In genomic region chr2:128465214-128465984, GRCm38 (mm10) we compare ENCODE assay signal across 15 mouse cellular contexts.
DNase-seq lines count a peak whose midpoint lies in the region; ATAC-seq lines count a peak whose summit lies in the region.
"Had no signal": no experiment of that assay in that cellular context is flagged by ENCODE, and none has a peak within 500 bp of the region (broad histone marks: within the 10 kb centered on the region; RNA-seq: fewer than 3 reads in every experiment).

No protein-coding gene starts in this region.

- H3K27me3 ChIP-seq in forebrain, embryonic 16.5 days (replicated peaks; ENCODE audit: control insufficient read depth, insufficient read depth, low read length) = no peaks in the 10 kb centered on the region
- H3K27me3 ChIP-seq in hindbrain, embryonic 14.5 days (ENCODE audit: control insufficient read depth, insufficient read depth, low read length) = no peaks in the 10 kb centered on the region
- no peaks in the 10 kb centered on the region for H3K27me3 ChIP-seq in hindbrain, embryonic 11.5 days (ENCODE audit: control insufficient read depth, insufficient read depth, low read length)
- H3K27me3 ChIP-seq: heart, embryonic 12.5 days; intestine, embryonic 15.5 days; kidney, embryonic 15.5 days; limb, embryonic 13.5 days had no signal

- H3K36me3 ChIP-seq in forebrain, embryonic 16.5 days (ENCODE audit: control insufficient read depth, insufficient read depth) = no peaks in the 10 kb centered on the region
- H3K36me3 ChIP-seq in hindbrain, embryonic 14.5 days (replicated peaks; ENCODE audit: control insufficient read depth, insufficient read depth) = no peaks in the 10 kb centered on the region
- H3K36me3 ChIP-seq in hindbrain, embryonic 11.5 days (ENCODE audit: control insufficient read depth, insufficient read depth, low read length) = no peaks in the 10 kb centered on the region
- H3K36me3 ChIP-seq: heart, embryonic 12.5 days; intestine, embryonic 15.5 days; kidney, embryonic 15.5 days; limb, embryonic 13.5 days had no signal

- no peak overlapping the region for H3K4me3 ChIP-seq in forebrain, embryonic 16.5 days (replicated peaks; ENCODE audit: low read length)
- H3K4me3 ChIP-seq in hindbrain, embryonic 14.5 days (replicated peaks; ENCODE audit: low read length) = no peak overlapping the region
- no peak overlapping the region for H3K4me3 ChIP-seq in hindbrain, embryonic 11.5 days (ENCODE audit: low read depth, low read length)
- H3K4me3 ChIP-seq: heart, embryonic 12.5 days; intestine, embryonic 15.5 days; kidney, embryonic 15.5 days; limb, embryonic 13.5 days had no signal

- no peak overlapping the region for H3K9ac ChIP-seq in forebrain, embryonic 16.5 days (replicated peaks; ENCODE audit: low read depth, low read length)
- H3K9ac ChIP-seq in hindbrain, embryonic 14.5 days = no peak overlapping the region
- no peak overlapping the region for H3K9ac ChIP-seq in hindbrain, embryonic 11.5 days (ENCODE audit: low read depth, low read length)
- H3K9ac ChIP-seq: heart, embryonic 12.5 days; intestine, embryonic 15.5 days; kidney, embryonic 15.5 days; limb, embryonic 13.5 days; liver, embryonic 14.5 days had no signal

- peak; percentile 21 to 40 for DNase-seq in right cerebral cortex, adult 2 months (ENCODE audit: low spot score in 2 of 2)
- DNase-seq in right cerebral cortex, postnatal 4 days = no peak
- DNase-seq in brain, adult 2 months (ENCODE audit: low read depth, low spot score) = peak; percentile 77
- peak; percentile 24 to 31 for DNase-seq in cerebellum, postnatal 14 days
- no peak for DNase-seq in hindbrain, embryonic 14.5 days (ENCODE audit: low spot score)
- DNase-seq in hindbrain, embryonic 11.5 days (ENCODE audit: low spot score) = no peak
- DNase-seq: adrenal gland, postnatal 10 days; midbrain, embryonic 14.5 days; right cerebral cortex, adult 18-20 months had no signal

- 84% methylated on average over 6 of the region's 6 CpGs for WGBS in forebrain, embryonic 16.5 days
- WGBS in hindbrain, embryonic 14.5 days = 82% methylated on average over 6 of the region's 6 CpGs
- WGBS in hindbrain, embryonic 11.5 days = 87% methylated on average over 6 of the region's 6 CpGs

- H3K4me2 ChIP-seq in forebrain, embryonic 16.5 days (ENCODE audit: low read length) = no peak overlapping the region
- H3K4me2 ChIP-seq in hindbrain, embryonic 14.5 days (replicated peaks) = no peak overlapping the region
- no peak overlapping the region for H3K4me2 ChIP-seq in hindbrain, embryonic 11.5 days (replicated peaks; ENCODE audit: low read depth, low read length)
- H3K4me2 ChIP-seq: heart, embryonic 12.5 days; intestine, embryonic 15.5 days; kidney, embryonic 15.5 days; limb, embryonic 13.5 days had no signal

- H3K9me3 ChIP-seq in forebrain, embryonic 16.5 days (ENCODE audit: control insufficient read depth, low read length) = no peaks in the 10 kb centered on the region
- no peaks in the 10 kb centered on the region for H3K9me3 ChIP-seq in hindbrain, embryonic 14.5 days (ENCODE audit: control insufficient read depth, low read length)
- H3K9me3 ChIP-seq in hindbrain, embryonic 11.5 days (ENCODE audit: control insufficient read depth, low read length) = no peaks in the 10 kb centered on the region
- H3K9me3 ChIP-seq: heart, embryonic 12.5 days; intestine, embryonic 15.5 days; kidney, embryonic 15.5 days; limb, embryonic 13.5 days had no signal

- H3K4me1 ChIP-seq in forebrain, embryonic 16.5 days (replicated peaks; ENCODE audit: control insufficient read depth, insufficient read depth, low read length) = no peaks in the 10 kb centered on the region
- no peaks in the 10 kb centered on the region for H3K4me1 ChIP-seq in hindbrain, embryonic 14.5 days (replicated peaks; ENCODE audit: control insufficient read depth, insufficient read depth, low read length)
- no peaks in the 10 kb centered on the region for H3K4me1 ChIP-seq in hindbrain, embryonic 11.5 days (replicated peaks; ENCODE audit: control insufficient read depth, insufficient read depth, low read length)
- H3K4me1 ChIP-seq: intestine, embryonic 15.5 days; limb, embryonic 13.5 days had no signal

- no peak for ATAC-seq in forebrain, embryonic 16.5 days
- ATAC-seq in hindbrain, embryonic 14.5 days (ENCODE audit: low FRiP score) = no peak
- ATAC-seq in hindbrain, embryonic 11.5 days (ENCODE audit: low FRiP score) = no peak
- ATAC-seq: intestine, embryonic 15.5 days had no signal

- no peak overlapping the region for H3K27ac ChIP-seq in forebrain, embryonic 16.5 days (ENCODE audit: low read length)
- H3K27ac ChIP-seq in hindbrain, embryonic 14.5 days = no peak overlapping the region
- H3K27ac ChIP-seq in hindbrain, embryonic 11.5 days (ENCODE audit: low read depth, low read length) = no peak overlapping the region
- H3K27ac ChIP-seq: intestine, embryonic 15.5 days; kidney, embryonic 15.5 days; limb, embryonic 13.5 days; liver, embryonic 14.5 days had no signal

Comparison
In these comparisons a context has a peak if more than half of its experiments do, and no peak if none do; other contexts are left out.
1. DNase-seq: peak in right cerebral cortex, adult 2 months (2 of 2), brain, adult 2 months (single experiment) and cerebellum, postnatal 14 days (2 of 2); none in right cerebral cortex, postnatal 4 days (single experiment), hindbrain, embryonic 14.5 days (single experiment) and hindbrain, embryonic 11.5 days (single experiment).